Mouse (Mus musculus) stomach, embryonic 15.5 days (tissue): Measurements from ENCODE around the gene Supt3. TPM values are rescaled to one million over a fixed set of nuclear protein-coding genes. Genes with fewer than 3 reads are reported as not detected.
A peak's percentile ranks its signal among the peaks of the same experiment; 100 is the strongest.

Source experiments
- ATAC-seq: fragments of 200-750 bp; cut with Nextera tagmentation; 2 replicates; pipeline ENCODE4 v1.8.0; 2017; ENCODE audit warnings: low read depth, moderate number of reproducible peaks, moderate TSS enrichment; ENCODE audit not compliant: insufficient read depth, low FRiP score
- H3K27ac ChIP-seq: fragments of 300-500 bp; sonication (generic); 2 replicates; pipeline ENCODE4 v1.5.1; 2015; ENCODE audit warnings: mild to moderate bottlenecking, inconsistent platforms
- H3K27me3 ChIP-seq: fragments of 300-500 bp; sonication (generic); replicated peaks from 2 replicates; pipeline ENCODE4 v1.6.1; 2015; ENCODE audit warnings: inconsistent platforms
- H3K36me3 ChIP-seq: fragments of 300-500 bp; sonication (generic); 2 replicates; pipeline ENCODE4 v1.6.1; 2015; ENCODE audit warnings: inconsistent platforms
- H3K4me1 ChIP-seq: fragments of 300-500 bp; sonication (generic); 2 replicates; pipeline ENCODE4 v1.6.1; 2015; ENCODE audit warnings: inconsistent platforms
- H3K4me2 ChIP-seq: fragments of 300-500 bp; sonication (generic); 2 replicates; pipeline ENCODE4 v1.6.1; 2015; ENCODE audit warnings: mild to moderate bottlenecking, inconsistent platforms
- H3K4me3 ChIP-seq: fragments of 300-500 bp; sonication (generic); replicated peaks from 2 replicates; pipeline ENCODE4 v1.5.1; 2015; ENCODE audit warnings: inconsistent platforms
- H3K9ac ChIP-seq: fragments of 300-500 bp; sonication (generic); 2 replicates; pipeline ENCODE4 v1.6.1; 2015; ENCODE audit warnings: inconsistent platforms
- H3K9me3 ChIP-seq: fragments of 300-500 bp; sonication (generic); 2 replicates; pipeline ENCODE4 v1.6.1; 2016; ENCODE audit warnings: inconsistent platforms
- WGBS: fragments of 180-500 bp; shearing (Covaris S2); methylation state at CpG from one replicate; pipeline ENCODE4 v1.1.7; 2015; 5-methylcytosine and 5-hydroxymethylcytosine counted together
- polyA plus RNA-seq: library from polyadenylated mRNA; unstranded; fragments of >200 nt; fragmentation: Nextera tagmentation; extraction: Ambion mirVana; gene quantifications from 2 replicates; pipeline ENCODE4 v1.2.1, GENCODE M21; 2015

The Supt3 gene
- polyA plus RNA-seq, 1 experiment from 2014 or later, result 20.2 TPM

GRCm38 (mm10) chr17:44788982-44789747, 12.2 kb downstream of the Supt3 start:
- no peak overlapping the region for H3K4me3 ChIP-seq
- 75% methylated on average over 5 of the region's 5 CpGs for WGBS
- no peaks in the 10 kb centered on the region for H3K9me3 ChIP-seq
- no peak overlapping the region for H3K4me2 ChIP-seq
- H3K27me3 ChIP-seq, result no peaks in the 10 kb centered on the region
- no peak for ATAC-seq
- H3K9ac ChIP-seq, result no peak overlapping the region
- H3K36me3 ChIP-seq, result no peaks in the 10 kb centered on the region
- no peaks in the 10 kb centered on the region for H3K4me1 ChIP-seq
- H3K27ac ChIP-seq, result no peak overlapping the region

- ATAC-seq, result no peak
These were observed 15.4 kb downstream of the Supt3 start for GRCm38 (mm10) chr17:44792218-44792917.

GRCm38 (mm10) chr17:44797331-44797730, 20.4 kb downstream of the Supt3 start:
- no peak for ATAC-seq
- H3K27me3 ChIP-seq, result no peaks in the 10 kb centered on the region
- WGBS, result 20% methylated on average over 3 of the region's 3 CpGs
- H3K4me2 ChIP-seq, result no peak overlapping the region
- no peak overlapping the region for H3K9ac ChIP-seq
- peaks cover 7% of the 10 kb centered on the region; the same call in 1 of the 2 replicates for H3K36me3 ChIP-seq
- H3K27ac ChIP-seq, result no peak overlapping the region
- H3K9me3 ChIP-seq, result no peaks in the 10 kb centered on the region
- no peaks in the 10 kb centered on the region for H3K4me1 ChIP-seq
- no peak overlapping the region for H3K4me3 ChIP-seq

More at GRCm38 (mm10) chr17:44792218-44792917, 15.4 kb downstream of the Supt3 start:
- Histone ChIP-seq H3K27ac (no peak overlapping the region), H3K9me3 (no peaks in the 10 kb centered on the region), H3K9ac (no peak overlapping the region), H3K4me3 (no peak overlapping the region), H3K27me3 (no peaks in the 10 kb centered on the region), H3K4me1 (no peaks in the 10 kb centered on the region), H3K36me3 (peaks cover 7% of the 10 kb centered on the region; the same call in 1 of the 2 replicates), H3K4me2 (no peak overlapping the region)
- 87% methylated on average over 12 of the region's 12 CpGs for WGBS

- Histone ChIP-seq H3K27me3 (no peaks in the 10 kb centered on the region), H3K4me1 (peaks cover 2% of the 10 kb centered on the region; the same call in 1 of the 2 replicates), H3K4me3 (no peak overlapping the region), H3K36me3 (no peaks in the 10 kb centered on the region), H3K9me3 (no peaks in the 10 kb centered on the region), H3K27ac (no peak overlapping the region), H3K9ac (no peak overlapping the region), H3K4me2 (no peak overlapping the region)
- ATAC-seq, result no peak
- WGBS, result 88% methylated on average over 1 of the region's 1 CpGs
These were observed 30.1 kb downstream of the Supt3 start for GRCm38 (mm10) chr17:44807031-44807430.

- no peaks in the 10 kb centered on the region for H3K4me1 ChIP-seq
- H3K4me2 ChIP-seq, result no peak within 1 kb of the TSS; the same call in none of the 2 replicates
- no peaks in the 10 kb centered on the region for H3K36me3 ChIP-seq
- no peak within 1 kb of the TSS for H3K4me3 ChIP-seq
- no peaks in the 10 kb centered on the region for H3K27me3 ChIP-seq
- no peak within 1 kb of the TSS for H3K9ac ChIP-seq
- no peaks in the 10 kb centered on the region for H3K9me3 ChIP-seq
- no peak for ATAC-seq
- WGBS, result 52% methylated on average over 3 of the region's 3 CpGs
- H3K27ac ChIP-seq, result no peak within 1 kb of the TSS
These were observed 37.7 kb downstream of the Supt3 start, which contains the start of gene Runx2 for GRCm38 (mm10) chr17:44814508-44815175. Runx2 (minus strand) TSS chr17:44814797.

GRCm38 (mm10) chr17:44818825-44819224, 41.9 kb downstream of the Supt3 start:
- no peaks in the 10 kb centered on the region for H3K9me3 ChIP-seq
- no peak overlapping the region for H3K27ac ChIP-seq
- no peak for ATAC-seq
- no peak overlapping the region for H3K4me3 ChIP-seq
- H3K4me1 ChIP-seq, result no peaks in the 10 kb centered on the region
- 77% methylated on average over 2 of the region's 2 CpGs for WGBS
- H3K27me3 ChIP-seq, result no peaks in the 10 kb centered on the region
- H3K36me3 ChIP-seq, result no peaks in the 10 kb centered on the region
- no peak overlapping the region for H3K9ac ChIP-seq
- no peak overlapping the region for H3K4me2 ChIP-seq

- H3K4me1 ChIP-seq, result no peaks in the 10 kb centered on the region
- H3K9ac ChIP-seq, result no peak overlapping the region
- no peak for ATAC-seq
- no peaks in the 10 kb centered on the region for H3K27me3 ChIP-seq
- no peaks in the 10 kb centered on the region for H3K36me3 ChIP-seq
- H3K27ac ChIP-seq, result no peak overlapping the region
- WGBS, result 71% methylated on average over 4 of the region's 4 CpGs
- no peaks in the 10 kb centered on the region for H3K9me3 ChIP-seq
- H3K4me3 ChIP-seq, result no peak overlapping the region
- H3K4me2 ChIP-seq, result no peak overlapping the region
These were observed 42.9 kb downstream of the Supt3 start for GRCm38 (mm10) chr17:44819816-44820215.

- Histone ChIP-seq H3K9ac (no peak overlapping the region), H3K27ac (no peak overlapping the region), H3K36me3 (no peaks in the 10 kb centered on the region), H3K27me3 (no peaks in the 10 kb centered on the region), H3K4me2 (no peak overlapping the region), H3K4me1 (no peaks in the 10 kb centered on the region), H3K4me3 (no peak overlapping the region), H3K9me3 (no peaks in the 10 kb centered on the region)
- WGBS, result 84% methylated on average over 5 of the region's 5 CpGs
- ATAC-seq, result no peak
These were observed 45.0 kb downstream of the Supt3 start for GRCm38 (mm10) chr17:44821940-44822339.

- 74% methylated on average over 3 of the region's 3 CpGs for WGBS
- H3K27ac ChIP-seq, result no peak overlapping the region
- no peak overlapping the region for H3K9ac ChIP-seq
- H3K27me3 ChIP-seq, result no peaks in the 10 kb centered on the region
- H3K9me3 ChIP-seq, result no peaks in the 10 kb centered on the region
- no peaks in the 10 kb centered on the region for H3K36me3 ChIP-seq
- no peaks in the 10 kb centered on the region for H3K4me1 ChIP-seq
- H3K4me2 ChIP-seq, result no peak overlapping the region
- ATAC-seq, result no peak
- no peak overlapping the region for H3K4me3 ChIP-seq
These were observed 50.2 kb downstream of the Supt3 start for GRCm38 (mm10) chr17:44827124-44827523.

- Histone ChIP-seq H3K4me2 (no peak overlapping the region), H3K27me3 (no peaks in the 10 kb centered on the region), H3K36me3 (no peaks in the 10 kb centered on the region), H3K27ac (no peak overlapping the region), H3K9me3 (no peaks in the 10 kb centered on the region), H3K4me1 (no peaks in the 10 kb centered on the region), H3K9ac (no peak overlapping the region), H3K4me3 (no peak overlapping the region)
- 79% methylated on average over 4 of the region's 4 CpGs for WGBS
- peak; percentile 75; the same call in 1 of the 2 replicates for ATAC-seq
These were observed 51.0 kb downstream of the Supt3 start for GRCm38 (mm10) chr17:44827964-44828363.

- Histone ChIP-seq H3K4me3 (no peak overlapping the region), H3K4me2 (no peak overlapping the region), H3K9ac (no peak overlapping the region), H3K4me1 (no peaks in the 10 kb centered on the region), H3K27ac (no peak overlapping the region), H3K27me3 (no peaks in the 10 kb centered on the region), H3K9me3 (no peaks in the 10 kb centered on the region), H3K36me3 (no peaks in the 10 kb centered on the region)
- 86% methylated on average over 3 of the region's 3 CpGs for WGBS
- no peak for ATAC-seq
These were observed 52.6 kb downstream of the Supt3 start for GRCm38 (mm10) chr17:44829587-44829986.

- H3K9me3 ChIP-seq, result no peaks in the 10 kb centered on the region
- ATAC-seq, result no peak
- no peaks in the 10 kb centered on the region for H3K27me3 ChIP-seq
- WGBS, result 71% methylated on average over 1 of the region's 1 CpGs
- H3K36me3 ChIP-seq, result no peaks in the 10 kb centered on the region
- H3K27ac ChIP-seq, result no peak overlapping the region
- no peak overlapping the region for H3K4me3 ChIP-seq
- no peak overlapping the region for H3K9ac ChIP-seq
- H3K4me1 ChIP-seq, result no peaks in the 10 kb centered on the region
- no peak overlapping the region for H3K4me2 ChIP-seq
These were observed 54.2 kb downstream of the Supt3 start for GRCm38 (mm10) chr17:44831201-44831600.
